Mouse (Mus musculus) retina, embryonic 14.5 days (tissue): ENCODE data around the gene Lgals3.

Experiments used
- DNase-seq: peaks from one replicate; pipeline ENCODE4 v3.0.0-alpha.2; 2015; ENCODE audit warnings: low spot score

Gene Lgals3

DNA sequence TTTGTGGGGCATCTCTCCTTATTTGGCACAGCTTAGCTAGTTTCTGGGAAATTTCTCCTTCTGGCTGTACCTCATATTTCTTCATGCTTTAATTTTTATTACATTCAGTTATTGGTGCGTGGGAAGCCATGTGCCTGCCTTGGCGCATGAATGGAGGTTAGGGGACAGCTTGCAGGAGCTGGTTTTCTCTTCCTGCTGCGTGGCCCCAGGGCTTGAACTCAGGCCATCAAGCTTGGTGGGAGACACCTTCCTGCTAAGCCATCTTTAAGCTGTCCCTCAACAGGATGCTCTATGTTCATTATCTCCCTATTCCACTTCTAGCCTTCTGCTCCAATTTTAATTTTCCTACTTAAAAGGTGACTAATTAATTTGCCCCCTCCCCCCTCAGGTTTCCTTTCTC, 3.2 kb downstream of the Lgals3 start:
- DNase-seq = no peak

- DNase-seq = no peak
Observed at GRCm38 (mm10) chr14:47371689-47372088, 4.1 kb downstream of the Lgals3 start.

DNA sequence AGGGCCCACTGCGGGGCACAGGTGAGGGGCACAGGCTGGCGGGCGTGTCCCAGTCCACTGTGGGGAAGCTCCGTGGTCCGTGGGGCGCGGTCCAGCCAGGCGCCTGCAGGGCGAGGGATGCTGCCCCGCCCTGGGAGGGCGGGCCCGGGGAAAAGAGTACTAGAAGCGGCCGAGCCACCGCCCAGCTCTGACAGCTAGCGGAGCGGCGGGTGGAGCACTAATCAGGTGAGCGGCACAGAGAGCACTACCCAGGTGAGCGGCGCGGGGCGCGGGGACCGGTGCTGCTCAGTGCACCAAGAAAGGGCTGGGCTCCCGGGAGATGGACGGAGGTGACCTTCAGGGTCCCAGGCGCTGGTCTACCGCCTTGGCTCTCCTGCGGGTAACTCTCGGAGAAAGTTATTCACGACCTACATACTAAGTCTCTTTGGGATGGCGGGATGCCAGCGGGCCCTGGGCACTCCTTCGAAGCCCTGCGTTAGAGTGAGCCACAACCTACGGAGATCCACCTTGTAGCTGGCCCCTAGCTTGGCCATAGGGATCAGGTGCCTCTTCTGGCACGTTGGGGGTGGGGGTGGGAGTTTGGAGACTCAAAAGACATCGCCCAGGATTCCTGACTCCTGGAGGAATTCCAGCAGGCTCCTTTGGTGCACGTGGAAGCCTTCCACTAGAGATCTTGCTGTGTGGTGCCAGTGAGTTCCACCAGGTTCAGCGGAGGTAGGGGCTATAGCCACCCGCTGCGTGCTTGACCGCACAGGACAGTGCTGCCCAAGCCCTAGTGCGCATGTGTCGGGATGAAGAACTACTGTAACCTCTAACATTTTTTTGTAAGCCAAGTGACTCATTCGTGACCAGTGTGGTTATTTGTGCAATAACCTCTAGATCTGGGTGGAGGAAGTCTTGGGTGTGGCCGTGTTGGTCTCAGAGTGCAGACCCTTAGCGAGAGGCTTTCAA, 6.5 kb downstream of the Lgals3 start:
- DNase-seq = no peak

DNA sequence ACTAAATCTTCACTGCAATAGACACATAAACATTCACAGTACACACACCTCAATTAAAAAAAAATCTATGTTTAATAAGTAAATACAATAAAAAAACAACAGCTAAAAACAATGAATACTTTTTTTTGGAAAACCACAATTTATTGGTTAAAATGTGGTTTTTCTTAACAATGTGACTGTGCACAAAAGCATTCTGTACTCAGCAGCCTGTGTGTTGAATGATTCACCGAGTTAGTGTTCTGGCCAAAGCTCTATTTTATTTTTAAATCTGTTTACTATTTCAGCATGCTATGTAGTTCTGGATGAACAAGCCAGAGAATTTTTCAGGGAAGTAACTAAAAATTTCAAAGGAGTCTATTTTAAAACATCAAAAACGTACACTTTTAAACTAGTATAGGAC, 9.0 kb downstream of the Lgals3 start:
- DNase-seq = no peak

DNA sequence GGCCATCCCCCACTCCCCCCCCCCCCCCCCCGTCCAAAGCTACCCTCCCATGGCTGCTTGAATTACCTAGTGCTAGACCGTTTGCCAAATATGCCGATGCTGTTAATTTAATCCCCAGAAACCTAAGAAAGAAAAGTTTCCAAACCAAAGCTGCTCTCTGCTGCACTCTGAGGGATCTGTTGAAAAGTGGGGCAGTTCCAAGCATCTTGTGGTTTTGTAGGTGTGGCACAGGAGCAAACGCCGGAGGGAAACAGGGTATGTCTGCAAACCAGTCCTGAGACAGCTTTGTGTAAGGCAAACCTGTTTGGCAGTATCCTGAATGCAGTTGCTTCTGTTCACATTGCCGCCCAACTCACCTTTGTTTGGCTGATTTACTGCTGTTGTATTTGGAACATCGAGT, 10.8 kb downstream of the Lgals3 start:
- no peak for DNase-seq

GRCm38 (mm10) chr14:47383911-47384310, 16.4 kb downstream of the Lgals3 start:
- no peak for DNase-seq

DNA sequence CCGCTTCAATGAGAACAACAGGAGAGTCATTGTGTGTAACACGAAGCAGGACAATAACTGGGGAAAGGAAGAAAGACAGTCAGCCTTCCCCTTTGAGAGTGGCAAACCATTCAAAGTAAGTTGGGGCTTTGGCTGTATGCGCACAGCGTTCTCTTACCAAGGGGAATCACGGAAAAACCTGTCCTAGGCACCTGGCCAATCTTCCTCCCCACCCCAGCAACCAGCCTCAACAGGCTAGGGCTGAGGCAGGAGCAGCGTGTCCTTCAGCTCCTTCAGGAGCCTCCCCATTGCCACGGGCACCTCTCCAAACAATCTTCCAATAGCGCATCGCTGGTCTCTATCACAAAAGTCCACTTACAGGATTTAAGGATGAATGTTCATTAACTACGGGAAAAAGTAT, 17.1 kb downstream of the Lgals3 start:
- DNase-seq = no peak

GRCm38 (mm10) chr14:47386125-47386524, 18.6 kb downstream of the Lgals3 start:
- no peak for DNase-seq

GRCm38 (mm10) chr14:47393354-47394094, 26.0 kb downstream of the Lgals3 start:
- no peak for DNase-seq

DNA sequence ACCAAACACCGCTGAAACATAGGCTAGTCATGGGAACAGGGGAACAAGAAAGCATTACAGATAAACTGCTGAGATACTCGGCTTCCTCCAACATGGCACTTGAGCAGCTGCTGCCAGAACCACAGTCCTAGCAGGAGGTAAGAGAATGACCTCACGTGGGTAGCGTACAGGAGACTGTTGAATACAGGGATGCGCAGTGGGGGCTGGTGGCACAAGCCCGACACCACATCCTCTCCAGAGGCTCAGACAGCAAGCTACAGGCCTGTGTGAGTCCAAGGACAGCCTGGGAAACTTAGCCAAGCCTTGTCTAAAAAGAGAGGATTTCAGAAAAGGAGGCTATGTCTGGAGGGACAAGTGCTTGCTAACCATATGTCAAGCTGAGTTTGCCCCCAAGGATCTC, 27.5 kb downstream of the Lgals3 start:
- DNase-seq = no peak

DNA sequence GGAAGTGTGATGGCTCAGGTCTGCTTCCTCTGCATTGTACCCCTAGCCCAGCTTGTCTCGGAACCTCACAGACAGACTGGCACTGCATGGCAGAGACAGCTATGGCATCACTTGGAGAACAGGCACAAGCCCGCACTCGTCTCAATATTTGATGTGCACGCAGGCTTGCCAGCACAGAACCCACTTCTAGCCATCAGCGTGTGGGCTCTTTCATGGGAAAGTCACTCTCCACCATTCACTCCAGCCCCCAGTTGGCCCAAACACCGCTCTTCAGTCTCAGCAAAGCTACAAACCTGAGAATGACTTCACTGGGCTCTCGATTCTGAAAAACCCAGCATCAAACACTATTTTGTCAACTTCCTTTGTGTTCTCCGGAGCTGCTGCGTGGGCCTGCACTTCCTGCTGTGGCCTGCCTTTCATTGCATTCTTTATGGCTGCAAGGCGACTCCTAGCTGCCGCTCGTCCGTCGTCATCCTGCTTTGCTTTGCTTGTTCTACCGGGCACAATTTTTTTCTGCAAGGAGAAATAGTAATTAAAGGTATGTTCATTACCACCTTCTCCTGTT, 28.0 kb downstream of the Lgals3 start:
- DNase-seq = no peak

DNA sequence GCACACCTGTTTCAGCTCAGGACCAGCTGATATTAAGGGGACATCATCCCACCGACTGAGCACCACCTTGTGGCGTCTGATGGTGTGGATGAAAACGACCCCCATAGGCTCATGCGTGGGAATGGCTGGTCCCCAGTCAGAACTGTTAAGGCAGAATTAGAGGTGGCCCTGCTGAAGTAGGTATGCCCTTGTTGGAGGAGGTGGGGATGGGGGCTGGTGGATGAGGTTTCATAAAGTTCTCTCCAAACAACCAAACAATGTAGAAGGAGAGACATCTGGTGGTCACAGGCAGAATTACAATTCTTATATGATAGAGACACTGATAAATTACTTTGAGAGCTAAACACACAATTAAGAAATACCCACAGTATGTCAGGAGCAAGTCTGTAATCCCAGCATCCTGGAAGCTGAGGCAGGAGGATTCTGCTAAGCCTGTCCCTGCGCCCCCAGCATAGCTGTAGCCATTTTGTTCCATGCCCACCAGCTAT, 28.7 kb downstream of the Lgals3 start:
- peak; percentile 79 for DNase-seq

DNA sequence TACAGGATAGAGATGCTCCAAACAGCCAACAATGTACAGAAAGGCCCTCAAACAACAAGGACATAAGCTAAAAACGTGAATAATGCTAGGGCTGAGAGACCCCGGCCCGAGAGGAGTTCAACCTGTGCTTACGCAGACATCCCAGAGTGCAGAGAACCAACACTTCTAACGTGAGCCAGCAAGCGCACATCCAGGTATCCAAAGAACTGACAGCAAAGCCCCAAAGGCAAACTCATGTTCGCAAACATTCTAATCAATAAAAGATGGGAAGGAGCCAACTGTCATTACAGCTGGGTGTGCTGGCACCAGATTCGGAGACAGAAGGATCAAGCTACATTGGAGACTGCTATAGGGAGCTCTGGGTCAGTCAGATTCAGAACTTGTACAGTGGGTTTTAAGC, 35.2 kb downstream of the Lgals3 start:
- DNase-seq = no peak

DNA sequence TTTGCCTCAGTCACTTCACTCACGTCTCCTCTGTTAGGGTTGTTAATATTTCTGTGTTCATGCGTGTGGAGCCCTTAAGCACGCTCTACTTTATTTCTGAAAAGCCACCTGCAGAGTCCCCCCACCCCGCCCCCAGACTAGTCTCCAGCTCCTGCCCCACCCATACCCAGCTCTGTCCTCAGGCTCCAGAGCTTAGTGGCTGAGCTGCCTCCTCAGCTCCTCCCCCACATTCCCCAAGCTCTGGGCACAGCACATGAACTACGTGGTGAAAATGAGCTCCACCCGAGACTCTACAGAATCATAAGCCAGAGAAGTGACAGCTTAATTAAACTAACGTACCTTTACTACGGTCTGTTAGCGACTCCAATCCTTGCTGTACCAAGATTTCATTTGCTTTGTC, 38.4 kb downstream of the Lgals3 start:
- no peak for DNase-seq

GRCm38 (mm10) chr14:47417346-47417745, 49.8 kb downstream of the Lgals3 start:
- no peak for DNase-seq

DNA sequence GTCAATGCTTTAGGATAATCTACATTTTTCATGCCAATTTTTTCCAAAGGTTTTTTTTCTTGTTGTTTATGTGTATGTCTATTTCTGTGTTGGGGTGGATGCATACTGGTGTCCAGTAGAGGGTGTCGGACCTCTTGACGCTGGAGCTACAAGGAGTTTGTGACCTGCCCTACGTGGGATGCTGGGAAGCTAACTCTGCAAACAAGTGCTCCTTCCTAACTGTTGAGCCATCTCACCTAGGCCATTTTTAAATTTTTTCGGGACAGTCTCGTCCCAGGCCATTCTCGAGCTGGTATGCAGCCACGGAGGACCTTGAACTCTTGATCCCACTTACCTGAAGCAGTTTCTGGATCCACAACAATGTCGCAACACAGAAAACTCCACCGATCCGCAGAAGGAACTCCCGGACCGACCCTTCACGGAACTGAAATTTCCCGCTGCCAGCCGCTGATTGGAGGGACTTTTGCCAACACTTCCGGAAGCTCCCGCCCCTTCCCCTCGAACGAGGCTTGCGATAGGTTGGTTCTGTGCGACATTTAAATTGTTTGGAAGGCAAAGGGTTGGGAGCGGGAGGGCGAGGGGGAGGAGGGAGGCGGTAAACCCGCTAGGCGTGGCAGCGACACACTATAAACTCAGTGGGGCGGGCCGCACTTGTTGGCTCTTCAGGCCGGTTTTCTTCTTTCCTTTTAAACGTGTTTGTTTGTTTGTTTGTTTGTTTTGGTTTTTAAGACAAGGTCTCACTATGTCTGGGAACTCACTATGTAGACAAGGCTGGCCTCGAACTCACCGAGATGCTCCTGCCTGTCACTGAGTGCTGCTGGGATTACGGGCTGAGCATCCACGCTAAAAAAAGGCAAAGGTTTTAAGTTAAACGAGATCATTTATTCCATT, 50.5 kb downstream of the Lgals3 start, which contains the start of gene Dlgap5:
Gene Dlgap5, minus strand, starts transcription at position 633 of the 891 bp plus-strand sequence.
- peak; percentile 96 for DNase-seq

DNA sequence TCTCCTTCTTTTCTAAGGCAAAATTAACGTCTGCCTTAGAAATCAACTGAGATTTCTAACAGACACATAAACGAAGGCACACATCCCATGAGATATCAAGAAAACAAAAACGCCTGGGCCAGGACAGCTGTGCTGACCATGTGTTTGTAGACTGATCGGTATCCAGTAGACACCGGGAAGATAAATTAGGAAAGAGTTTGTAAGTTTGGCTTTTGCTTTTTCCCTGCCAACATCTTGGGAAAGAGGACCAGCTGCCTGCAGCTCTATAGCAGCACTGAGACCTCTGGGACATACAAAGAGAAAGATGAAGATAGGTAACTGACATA, 51.1 kb downstream of the Lgals3 start:
- no peak for DNase-seq

GRCm38 (mm10) chr14:47419034-47419625, 51.6 kb downstream of the Lgals3 start:
- DNase-seq = no peak

DNA sequence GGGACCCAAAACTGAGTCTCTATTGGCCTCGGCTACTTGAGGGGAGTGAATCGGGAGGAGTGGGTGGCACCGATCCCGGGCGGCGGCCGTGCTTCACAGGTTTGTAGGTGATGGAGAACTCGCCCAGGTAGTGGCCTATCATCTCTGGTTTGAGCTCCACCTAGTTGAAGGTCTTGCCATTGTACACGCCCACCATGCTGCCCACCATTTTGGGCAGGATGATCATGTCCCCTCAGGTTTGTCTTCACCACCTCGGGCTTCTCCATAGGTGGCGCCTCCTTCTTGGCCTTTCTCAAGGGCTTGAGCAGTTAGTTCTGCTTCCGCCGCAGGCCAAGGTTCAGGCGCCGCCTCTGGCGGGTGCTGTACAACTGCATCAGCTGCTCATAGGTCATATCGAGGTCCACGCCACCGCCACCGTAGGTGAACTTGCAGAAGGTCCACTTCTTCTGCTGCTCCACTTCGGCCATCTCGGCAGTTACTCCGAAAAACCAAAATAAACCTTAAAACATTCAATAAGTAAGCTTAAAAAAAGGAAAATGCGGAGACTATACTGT, 52.2 kb downstream of the Lgals3 start:
- no peak for DNase-seq

GRCm38 (mm10) chr14:47421606-47422005, 54.1 kb downstream of the Lgals3 start:
- no peak for DNase-seq

GRCm38 (mm10) chr14:47422466-47422865, 54.9 kb downstream of the Lgals3 start:
- DNase-seq = no peak
